Mouse (Mus musculus): ENCODE data around the gene Bcas1.

DNA sequence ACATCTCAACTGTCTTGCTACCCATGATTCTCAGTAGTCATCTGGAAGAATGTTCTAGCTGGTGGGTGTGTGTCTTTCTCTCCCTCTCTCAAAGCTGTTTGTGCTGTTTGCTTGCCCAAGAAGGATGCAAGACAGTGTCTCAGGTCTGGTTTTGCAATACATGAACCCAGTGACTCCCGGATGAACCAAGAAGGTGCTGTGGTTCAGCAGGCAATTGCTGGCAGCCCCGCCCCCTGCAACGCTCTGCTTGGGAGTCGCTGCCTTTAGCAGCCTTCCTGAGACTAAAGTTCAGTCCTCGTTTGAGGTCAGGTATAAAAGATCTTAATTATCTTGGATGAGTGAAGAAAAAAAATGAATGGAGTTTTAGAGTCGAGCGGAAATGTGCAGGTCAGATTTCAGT lies 34.0 kb upstream of the Bcas1 start:
- TF ChIP-seq HCFC1 (IDR thresholded peaks at IDR 0.05; ENCODE audit: borderline replicate concordance, insufficient read depth, low read length) (no peak), ZNF384 (IDR thresholded peaks at IDR 0.05; ENCODE audit: low read depth, low read length) (no peak)

Measured in ES-E14 (cell line).